Mouse (Mus musculus) hindbrain, embryonic 11.5 days (tissue): ENCODE data around the gene Casp3. TPM values are rescaled to one million over a fixed set of nuclear protein-coding genes. Genes with fewer than 3 reads are reported as not detected.
A peak's percentile ranks its signal among the peaks of the same experiment; 100 is the strongest.

ENCODE experiments used
- ATAC-seq: fragments of 200-750 bp; cut with Nextera tagmentation; 2 replicates; pipeline ENCODE4 v1.8.0; 2017; ENCODE audit warnings: mild to moderate bottlenecking, moderate TSS enrichment, moderate library complexity; ENCODE audit not compliant: low FRiP score
- DNase-seq: peaks from one replicate; pipeline ENCODE4 v3.0.0-alpha.2; 2015; ENCODE audit warnings: low spot score
- H3K27ac ChIP-seq: fragments of 300-500 bp; sonication (generic); 2 replicates; pipeline ENCODE4 v1.5.1; 2014; ENCODE audit warnings: mild to moderate bottlenecking, low read depth, low read length
- H3K27me3 ChIP-seq: fragments of 300-500 bp; sonication (generic); 2 replicates; pipeline ENCODE4 v1.6.1; 2014; ENCODE audit warnings: mild to moderate bottlenecking, low read length, moderate library complexity, mixed read lengths; ENCODE audit not compliant: control insufficient read depth, insufficient read depth
- H3K36me3 ChIP-seq: fragments of 300-500 bp; sonication (generic); 2 replicates; pipeline ENCODE4 v1.6.1; 2014; ENCODE audit warnings: mild to moderate bottlenecking, low read length, moderate library complexity, mixed read lengths; ENCODE audit not compliant: control insufficient read depth, insufficient read depth
- H3K4me1 ChIP-seq: fragments of 300-500 bp; sonication (generic); replicated peaks from 2 replicates; pipeline ENCODE4 v1.6.1; 2014; ENCODE audit warnings: low read length, mixed read lengths; ENCODE audit not compliant: control insufficient read depth, insufficient read depth
- H3K4me2 ChIP-seq: fragments of 300-500 bp; sonication (generic); replicated peaks from 2 replicates; pipeline ENCODE4 v1.6.1; 2014; ENCODE audit warnings: mild to moderate bottlenecking, low read depth, low read length
- H3K4me3 ChIP-seq: fragments of 300-500 bp; sonication (generic); 2 replicates; pipeline ENCODE4 v1.5.1; 2014; ENCODE audit warnings: low read depth, low read length
- H3K9ac ChIP-seq: fragments of 300-500 bp; sonication (generic); 2 replicates; pipeline ENCODE4 v1.6.1; 2014; ENCODE audit warnings: low read depth, low read length
- H3K9me3 ChIP-seq: fragments of 300-500 bp; sonication (generic); 2 replicates; pipeline ENCODE4 v1.6.1; 2016; ENCODE audit warnings: low read length; ENCODE audit not compliant: control insufficient read depth
- WGBS: fragments of 180-500 bp; shearing (Covaris S2); extraction: QIAGEN DNeasy Blood & Tissue Kit; methylation state at CpG from one replicate; pipeline ENCODE4 v1.1.7; 2014; 5-methylcytosine and 5-hydroxymethylcytosine counted together
- polyA plus RNA-seq: library from polyadenylated mRNA; unstranded; fragments of >200 nt; fragmentation: Nextera tagmentation; extraction: Ambion mirVana; gene quantifications from 2 replicates; pipeline ENCODE4 v1.2.1, GENCODE M21; 2014

Gene Casp3
- polyA plus RNA-seq, 1 experiment from 2014 or later, result 134 TPM

DNA sequence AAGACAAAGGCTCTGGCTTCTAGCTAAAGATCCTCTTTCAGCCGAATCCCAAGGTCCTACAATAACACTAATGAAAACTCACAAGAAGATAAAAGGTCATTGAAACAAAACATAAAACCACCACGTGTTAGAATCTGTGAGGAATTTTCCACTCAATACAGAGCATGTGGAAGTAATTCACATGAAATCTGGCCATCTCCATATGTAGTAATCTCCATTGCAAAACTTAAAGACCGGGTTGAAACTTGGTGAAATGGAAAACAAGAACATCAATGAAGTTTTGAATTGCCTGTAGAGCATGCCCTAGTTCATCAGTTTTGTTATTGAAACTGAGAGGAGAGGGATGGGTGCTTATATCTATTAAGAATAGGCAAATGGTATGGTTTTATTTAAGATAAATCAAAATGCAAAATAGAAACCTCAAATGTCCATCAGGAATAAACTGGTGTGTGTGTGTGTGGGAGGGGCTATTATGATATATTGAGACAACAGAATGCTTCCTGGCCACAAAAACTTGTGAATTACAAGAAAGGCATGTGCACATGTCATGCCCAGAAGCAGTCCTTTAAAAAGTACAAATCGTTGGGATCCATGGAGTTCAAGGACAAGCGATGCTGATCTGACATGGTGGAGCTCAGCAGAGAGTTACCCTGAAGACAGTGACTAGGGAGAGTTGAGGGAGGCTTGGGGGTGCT lies 63.7 kb downstream of the Casp3 start:
- ATAC-seq (no peak), DNase-seq (no peak)
- Histone ChIP-seq H3K9me3 (no peaks in the 10 kb centered on the region), H3K4me1 (no peaks in the 10 kb centered on the region), H3K36me3 (no peaks in the 10 kb centered on the region), H3K4me2 (no peak overlapping the region), H3K27ac (no peak overlapping the region), H3K4me3 (no peak overlapping the region), H3K27me3 (no peaks in the 10 kb centered on the region), H3K9ac (no peak overlapping the region)
- WGBS, result 79% methylated on average over 5 of the region's 5 CpGs

DNA sequence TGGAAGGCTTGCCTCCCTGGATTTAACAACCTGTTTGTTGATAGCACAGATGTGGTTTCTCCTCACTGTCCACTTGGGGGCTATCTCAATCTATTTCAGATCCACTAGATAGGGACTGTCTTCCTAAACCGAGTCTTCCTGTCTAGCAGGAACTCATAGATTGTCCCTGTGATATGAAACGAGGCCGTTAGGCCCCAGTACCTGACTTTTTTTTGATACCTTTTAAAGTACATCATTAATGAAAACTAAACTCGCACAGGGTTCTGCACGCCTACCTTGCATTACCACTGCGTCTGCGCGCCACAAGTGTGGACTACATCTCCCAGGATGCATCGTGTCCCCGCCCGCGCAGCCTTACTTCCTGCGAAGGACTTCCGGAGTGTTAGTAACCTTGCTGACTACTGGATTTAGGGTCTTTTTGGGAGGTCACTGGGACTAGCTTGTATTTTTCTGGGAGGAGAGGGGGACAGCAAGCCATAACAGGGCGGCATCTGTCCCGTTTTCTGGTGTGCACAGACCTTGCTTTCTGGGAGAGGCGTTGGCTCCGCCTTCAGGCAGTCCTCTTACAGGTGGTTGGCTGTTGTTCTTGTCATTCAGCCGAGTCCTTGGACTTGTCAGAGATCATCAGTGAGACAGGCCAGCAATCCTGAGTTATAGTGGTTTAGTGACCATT lies 69.7 kb downstream of the Casp3 start:
- H3K27me3 ChIP-seq, result no peaks in the 10 kb centered on the region
- no peaks in the 10 kb centered on the region; the same call in 1 of the 2 replicates for H3K4me1 ChIP-seq
- peak overlapping the region; percentile 49 for H3K9ac ChIP-seq
- under 1% methylated on average over 19 of the region's 19 CpGs for WGBS
- peak overlapping the region; percentile 27 for H3K4me2 ChIP-seq
- no peaks in the 10 kb centered on the region for H3K9me3 ChIP-seq
- H3K36me3 ChIP-seq, result no peaks in the 10 kb centered on the region
- peak overlapping the region; percentile 38 for H3K4me3 ChIP-seq
- ATAC-seq, result peak; percentile 99
- DNase-seq, result peak; percentile 92
- H3K27ac ChIP-seq, result peak overlapping the region; percentile 56; the same call in 1 of the 2 replicates

Other genes with a start within 250 kb of the Casp3 start
- 9.8 and 10.9 TPM in 2 replicates for gene Acsl1, start 146.3 kb upstream of the Casp3 start, polyA plus RNA-seq
- 23.9 and 29.3 TPM in 2 replicates for gene Cenpu, start 65.3 kb upstream of the Casp3 start, polyA plus RNA-seq
- 9.3 and 10.0 TPM in 2 replicates for gene Primpol, start 79 bp upstream of the Casp3 start, polyA plus RNA-seq
- 11.1 and 14.3 TPM in 2 replicates for gene Irf2, start 122.4 kb downstream of the Casp3 start, polyA plus RNA-seq